Mouse (Mus musculus): ENCODE data around the gene Adgrb2. TPM values are rescaled to one million over a fixed set of nuclear protein-coding genes. Genes with fewer than 3 reads are reported as not detected.

The Adgrb2 gene
- total and polyA plus RNA-seq, 3 experiments: 0.08 TPM; not detected in 2

DNA sequence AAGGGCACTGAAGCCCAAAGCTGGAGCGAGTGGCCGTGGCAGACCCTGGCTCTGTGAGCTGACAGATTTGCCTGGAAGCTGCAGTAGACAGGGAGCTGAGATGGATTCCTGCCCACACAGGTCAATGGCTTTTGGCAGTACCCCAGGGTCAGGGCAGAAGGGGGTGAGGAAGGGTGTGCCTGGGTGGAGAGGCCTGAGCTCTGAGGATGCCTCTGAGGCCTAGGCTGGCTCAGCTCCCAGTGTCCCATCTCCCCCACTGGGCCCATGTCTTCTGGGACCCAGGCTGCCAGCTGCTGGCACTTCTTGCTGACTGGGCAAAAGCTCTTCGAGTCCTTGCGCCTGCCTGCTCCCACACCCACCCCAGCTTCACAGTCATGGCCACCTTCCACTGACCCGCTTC lies 8.5 kb downstream of the Adgrb2 start:
- Histone ChIP-seq H3K27me3 (replicated peaks) (peaks cover 94% of the 10 kb centered on the region), H3K9me3 (replicated peaks; ENCODE audit: low read length) (no peaks in the 10 kb centered on the region), H3K9ac (ENCODE audit: insufficient read depth, low read depth) (no peak overlapping the region), H3K4me1 (ENCODE audit: control insufficient read depth in 1 of 2, insufficient read depth in 2 of 2) (peaks cover under 1 to 3% of the 10 kb centered on the region in 2 experiments; a peak in 3 of 4 replicates), H3K36me3 (replicated peaks in 1 of 2; ENCODE audit: control insufficient read depth in 1 of 2, insufficient read depth in 1 of 2, low read length in 1 of 2) (no peaks in the 10 kb centered on the region), H3K4me3 (replicated peaks in 1 of 3; ENCODE audit: low read depth in 2 of 3, low read length in 2 of 3, poor library complexity in 1 of 3) (no peak overlapping the region), H3K27ac (ENCODE audit: insufficient read depth, low read depth) (no peak overlapping the region), H3K4me2 (ENCODE audit: insufficient read depth, low read depth, poor library complexity, severe bottlenecking) (no peak overlapping the region), H3K79me2 (replicated peaks; ENCODE audit: control insufficient read depth, extremely low read depth, insufficient read depth, poor library complexity, severe bottlenecking) (no peaks in the 10 kb centered on the region)
- dilution Hi-C loops (cut with MboI; ENCODE audit: extremely low pct_ligation_motif_present, extremely low pct_unique_long_range_greater_than_20kb, low sequenced_read_pairs) (no loop called here), in situ Hi-C loops (cut with MboI; ENCODE audit: low pct_ligation_motif_present, low pct_unique_long_range_greater_than_20kb, low sequenced_read_pairs) (no loop called here)
- TF ChIP-seq ZMIZ1 (IDR thresholded peaks at IDR 0.05; ENCODE audit: low read depth, low read length): no peak
- TF ChIP-seq CHD1 (IDR thresholded peaks at IDR 0.05; ENCODE audit: low read depth, low read length): no peak
- no peak for TF ChIP-seq ZNF384 (IDR thresholded peaks at IDR 0.05; ENCODE audit: low read depth, low read length)
- no peak for TF ChIP-seq BHLHE40 (IDR thresholded peaks at IDR 0.05; ENCODE audit: low read depth, low read length)
- no peak for TF ChIP-seq NRF1 (IDR thresholded peaks at IDR 0.05; ENCODE audit: low read depth, low read length)
- no peak for TF ChIP-seq SIN3A (IDR thresholded peaks at IDR 0.05; ENCODE audit: low read length)
- TF ChIP-seq MXI1 (IDR thresholded peaks at IDR 0.05; ENCODE audit: low read depth, low read length): no peak
- TF ChIP-seq ELF1 (IDR thresholded peaks at IDR 0.05; ENCODE audit: low read depth, low read length): no peak
- no peak for TF ChIP-seq IRF4 (IDR thresholded peaks at IDR 0.05; ENCODE audit: low read depth, low read length)
- no peak for TF ChIP-seq NELFE (IDR thresholded peaks at IDR 0.05; ENCODE audit: low read depth, low read length)
- TF ChIP-seq MAX (IDR thresholded peaks at IDR 0.05; ENCODE audit: low read length): no peak
- TF ChIP-seq POLR2AphosphoS2 (IDR thresholded peaks at IDR 0.05; ENCODE audit: low read depth, low read length): no peak
- no peak for TF ChIP-seq ETS1 (conservative IDR thresholded peaks at IDR 0.05; ENCODE audit: low read depth, low read length)
- TF ChIP-seq EP300 (IDR thresholded peaks at IDR 0.05; ENCODE audit: low read length): no peak
- TF ChIP-seq HCFC1 (IDR thresholded peaks at IDR 0.05; ENCODE audit: low read depth, low read length): no peak
- DNase-seq (ENCODE audit: extremely low read depth): no peak

DNA sequence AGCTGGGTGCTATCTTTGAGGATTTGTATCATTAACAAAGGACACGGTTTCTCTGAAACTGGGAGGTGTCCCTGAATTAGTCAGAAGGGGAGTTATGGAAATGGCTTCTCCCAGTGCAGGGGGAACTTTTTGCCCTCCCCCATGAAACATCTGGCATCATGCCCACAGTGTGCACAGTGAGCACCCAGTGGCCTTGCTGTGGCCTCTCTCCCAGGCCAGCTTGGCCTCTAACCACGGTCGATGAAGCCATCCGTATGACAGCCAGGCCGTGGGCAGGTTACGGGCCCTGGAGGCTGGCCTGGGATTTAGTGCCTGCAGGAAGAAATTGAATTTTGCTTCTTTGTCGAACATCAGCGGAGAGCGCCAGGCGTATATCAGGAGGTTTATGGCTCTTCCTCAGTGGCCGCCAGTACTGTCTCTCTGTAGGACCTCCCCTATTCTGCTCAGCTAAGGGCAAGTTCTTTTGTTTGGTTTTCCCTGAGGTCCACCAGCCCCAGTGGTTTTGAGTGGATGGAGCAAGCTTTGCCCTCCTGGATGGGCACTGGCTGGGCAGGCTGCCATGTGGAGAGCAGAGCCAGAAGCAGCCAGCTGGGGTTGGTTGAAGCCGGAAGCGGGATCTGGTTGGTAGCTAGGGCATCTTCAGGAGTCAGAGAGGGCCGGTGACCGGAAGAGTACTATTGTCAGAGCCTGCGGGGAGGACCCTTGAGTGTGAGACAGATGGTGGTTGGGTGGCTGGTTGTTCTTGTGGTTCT lies 9.4 kb downstream of the Adgrb2 start:
- Histone ChIP-seq H3K27ac (ENCODE audit: insufficient read depth, low read depth) (no peak overlapping the region), H3K9me3 (replicated peaks; ENCODE audit: low read length) (no peaks in the 10 kb centered on the region), H3K79me2 (replicated peaks; ENCODE audit: control insufficient read depth, extremely low read depth, insufficient read depth, poor library complexity, severe bottlenecking) (no peaks in the 10 kb centered on the region), H3K27me3 (replicated peaks) (peaks cover 94% of the 10 kb centered on the region), H3K4me3 (replicated peaks in 1 of 3; ENCODE audit: low read depth in 2 of 3, low read length in 2 of 3, poor library complexity in 1 of 3) (no peak overlapping the region), H3K4me2 (ENCODE audit: insufficient read depth, low read depth, poor library complexity, severe bottlenecking) (no peak overlapping the region), H3K4me1 (ENCODE audit: control insufficient read depth in 1 of 2, insufficient read depth in 2 of 2) (no peaks in the 10 kb centered on the region), H3K36me3 (replicated peaks in 1 of 2; ENCODE audit: control insufficient read depth in 1 of 2, insufficient read depth in 1 of 2, low read length in 1 of 2) (no peaks in the 10 kb centered on the region), H3K9ac (ENCODE audit: insufficient read depth, low read depth) (no peak overlapping the region)
- TF ChIP-seq ELF1 (IDR thresholded peaks at IDR 0.05; ENCODE audit: low read depth, low read length) (no peak), ZKSCAN1 (IDR thresholded peaks at IDR 0.05; ENCODE audit: borderline replicate concordance, low read depth, low read length) (no peak), POLR2A (IDR thresholded peaks at IDR 0.05; ENCODE audit: low read depth, low read length) (no peak), JUND (conservative IDR thresholded peaks at IDR 0.05; ENCODE audit: low read depth, low read length) (no peak), MEF2A (IDR thresholded peaks at IDR 0.05; ENCODE audit: borderline replicate concordance, low read depth, low read length) (no peak), JUN (IDR thresholded peaks at IDR 0.05; ENCODE audit: insufficient read depth, low read depth, low read length) (no peak), CHD1 (IDR thresholded peaks at IDR 0.05; ENCODE audit: low read depth, low read length) (no peak), MAZ (IDR thresholded peaks at IDR 0.05; ENCODE audit: low read depth, low read length) (no peak), NELFE (IDR thresholded peaks at IDR 0.05; ENCODE audit: low read depth, low read length) (no peak), IRF4 (IDR thresholded peaks at IDR 0.05; ENCODE audit: low read depth, low read length) (no peak), GABPA (IDR thresholded peaks at IDR 0.05; ENCODE audit: insufficient replicate concordance, low read depth, low read length) (no peak), MYC (IDR thresholded peaks at IDR 0.05; ENCODE audit: low read depth, low read length) (no peak), RCOR1 (conservative IDR thresholded peaks at IDR 0.05; ENCODE audit: low read depth, low read length) (no peak), CHD2 (IDR thresholded peaks at IDR 0.05; ENCODE audit: low read length) (no peak), USF2 (conservative IDR thresholded peaks at IDR 0.05; ENCODE audit: low read depth, low read length) (no peak), NRF1 (IDR thresholded peaks at IDR 0.05; ENCODE audit: low read depth, low read length) (no peak), CTCF (conservative IDR thresholded peaks at IDR 0.05 in 1 of 2, IDR thresholded peaks at IDR 0.05 in 1 of 2; ENCODE audit: low read depth in 2 of 2, low read length in 2 of 2) (no peak), POLR2AphosphoS2 (IDR thresholded peaks at IDR 0.05; ENCODE audit: low read depth, low read length) (no peak), SMC3 (IDR thresholded peaks at IDR 0.05; ENCODE audit: low read depth, low read length) (no peak), ETS1 (conservative IDR thresholded peaks at IDR 0.05; ENCODE audit: low read depth, low read length) (no peak)
- dilution Hi-C loops (cut with MboI; ENCODE audit: extremely low pct_ligation_motif_present, extremely low pct_unique_long_range_greater_than_20kb, low sequenced_read_pairs): no loop called here
- in situ Hi-C loops (cut with MboI; ENCODE audit: low pct_ligation_motif_present, low pct_unique_long_range_greater_than_20kb, low sequenced_read_pairs): no loop called here
- no peak for DNase-seq (ENCODE audit: extremely low read depth)

All from CH12.LX (cell line).